Mouse (Mus musculus) MEL-GATA-1-ER (cell line): ENCODE measurements around the gene Dicer1.

Experiments
- DNase-seq: peaks from one replicate; pipeline ENCODE4 v3.0.0-alpha.2; 2012; ENCODE audit warnings: low read depth; ENCODE audit errors: extremely low read depth

Dicer1 gene

GRCm38 (mm10) chr12:104678462-104678861, 73.3 kb downstream of the Dicer1 start:
- DNase-seq: no peak

DNA sequence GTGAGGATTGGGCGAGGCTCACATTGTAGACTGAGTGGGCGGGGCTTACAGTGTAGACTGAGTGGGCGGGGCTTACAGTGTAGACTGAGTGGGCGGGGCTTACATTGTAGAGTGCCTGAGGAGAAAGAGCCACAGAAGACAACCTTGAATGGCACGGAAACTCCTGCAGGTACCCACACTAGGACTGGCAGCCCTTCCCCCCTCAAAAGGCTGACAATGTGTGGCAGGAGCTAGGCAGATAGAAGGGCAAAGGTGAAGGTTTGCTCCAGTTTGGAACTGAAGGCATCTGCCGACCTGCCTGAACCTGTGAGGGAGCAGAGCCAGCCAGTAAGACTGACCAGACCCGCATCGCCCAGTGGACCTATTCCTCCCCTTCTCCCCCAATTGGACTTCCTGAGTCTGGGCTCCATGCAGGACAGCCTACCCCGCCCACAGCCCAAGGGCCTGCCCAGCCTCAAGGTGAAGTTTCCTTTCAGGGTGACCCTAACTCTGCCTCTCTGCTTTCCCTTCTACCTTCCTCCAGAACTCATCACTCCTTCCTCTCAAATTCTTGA, 74.3 kb downstream of the Dicer1 start:
- DNase-seq: no peak

- DNase-seq: no peak
These were observed 75.0 kb downstream of the Dicer1 start for GRCm38 (mm10) chr12:104676535-104677370.

GRCm38 (mm10) chr12:104672976-104673375, 78.8 kb downstream of the Dicer1 start:
- DNase-seq: no peak

- no peak for DNase-seq
These were observed 79.3 kb downstream of the Dicer1 start for GRCm38 (mm10) chr12:104672406-104672805.

DNA sequence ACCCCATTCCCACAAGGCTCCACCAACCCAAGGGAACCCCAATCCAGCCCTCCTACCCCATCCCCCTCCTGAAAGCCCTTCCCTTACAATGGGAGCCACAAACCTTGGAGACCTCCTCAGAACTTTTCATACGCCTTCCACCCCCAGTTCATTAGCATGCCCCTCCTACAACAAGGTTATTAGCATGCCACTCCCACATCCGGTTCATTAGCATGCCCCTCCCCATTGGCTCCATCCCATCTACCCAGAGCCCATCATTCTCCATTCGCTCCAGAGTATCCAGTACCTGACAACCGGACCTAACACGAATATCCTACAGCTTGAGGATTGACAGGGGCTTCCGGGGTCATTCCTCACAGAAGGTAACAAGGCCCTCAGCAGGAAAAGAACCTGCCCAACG, 83.9 kb downstream of the Dicer1 start:
- no peak for DNase-seq

DNA sequence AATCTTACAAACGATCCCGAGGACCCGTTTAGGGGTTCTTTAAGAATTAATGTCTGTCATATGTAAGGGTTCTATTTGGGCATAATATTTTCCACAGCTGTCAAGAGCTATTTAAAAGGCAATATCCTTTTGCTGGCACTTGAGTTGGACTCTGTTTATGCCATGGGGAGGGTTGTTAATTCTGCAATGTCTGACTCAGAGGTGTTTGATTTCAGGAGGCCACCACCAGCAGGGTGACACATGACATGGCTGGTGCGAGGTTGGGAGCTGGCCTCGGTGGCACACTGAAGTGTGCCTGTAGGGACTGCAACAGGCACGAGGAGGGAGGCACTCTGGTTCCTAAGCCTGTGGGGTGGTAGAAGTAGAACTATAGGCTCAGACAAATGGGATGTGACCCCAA, 85.8 kb downstream of the Dicer1 start:
- DNase-seq: no peak

DNA sequence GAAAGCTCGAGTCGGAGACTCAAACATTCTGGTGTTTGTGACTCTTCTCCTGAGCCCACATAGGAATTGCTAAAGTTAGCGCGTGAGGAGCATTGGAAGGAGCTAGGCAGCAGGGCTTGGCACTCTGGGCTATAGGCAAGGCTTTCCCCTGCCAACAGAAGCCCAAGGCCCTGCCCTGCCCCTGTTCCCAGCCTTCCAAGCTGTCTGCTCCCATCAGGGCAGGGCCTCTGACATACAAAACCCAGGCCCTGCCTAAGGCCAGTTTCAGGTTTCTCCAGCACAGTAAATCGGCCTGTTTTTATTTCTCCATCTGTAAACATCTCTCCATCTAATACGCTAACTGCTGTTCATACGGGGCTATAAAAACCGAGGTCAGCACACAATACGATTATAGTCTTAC, 86.2 kb downstream of the Dicer1 start:
- no peak for DNase-seq

GRCm38 (mm10) chr12:104656146-104656545, 95.6 kb downstream of the Dicer1 start:
- no peak for DNase-seq

DNA sequence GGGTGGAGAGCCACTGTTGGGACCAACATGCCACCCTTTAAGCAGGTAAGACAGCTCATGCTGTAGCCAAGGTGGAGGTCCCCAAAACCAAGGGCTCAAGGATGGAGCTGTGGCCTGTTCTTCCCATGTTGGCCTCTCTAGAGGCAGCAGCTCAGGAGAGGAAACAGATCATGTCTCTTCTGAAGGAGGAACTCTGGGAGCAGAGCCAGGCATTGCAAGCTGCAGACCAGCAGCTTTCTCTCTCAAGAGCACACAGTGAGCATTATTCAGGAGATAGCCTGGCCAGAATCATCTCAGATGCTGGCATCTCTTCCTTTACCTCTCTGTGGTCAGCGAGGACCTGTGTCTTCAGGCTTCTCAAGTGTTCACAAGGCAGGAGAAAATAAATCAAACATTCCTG, 96.7 kb downstream of the Dicer1 start:
- no peak for DNase-seq

DNA sequence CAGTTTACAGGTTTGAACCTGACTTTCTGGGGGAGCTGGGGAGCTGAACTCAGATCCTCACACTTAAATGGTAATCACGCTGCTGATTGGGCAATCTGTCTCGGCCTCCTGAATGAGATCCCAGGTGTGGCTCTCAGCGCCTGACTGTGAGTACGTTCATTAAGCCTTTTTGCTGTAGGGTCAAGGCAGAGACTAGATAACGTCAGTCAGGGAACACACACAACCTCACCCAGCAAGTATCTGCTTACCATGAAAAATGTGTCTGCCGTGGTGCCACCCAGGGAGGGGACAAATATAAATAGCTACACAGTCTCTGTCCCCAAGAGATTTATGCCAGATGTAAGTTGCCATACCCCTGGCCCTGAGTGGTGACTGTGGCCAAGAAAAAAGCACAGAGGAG, 99.7 kb downstream of the Dicer1 start:
- DNase-seq: no peak

- DNase-seq: no peak
These were observed 100.5 kb downstream of the Dicer1 start for GRCm38 (mm10) chr12:104651269-104651668.

GRCm38 (mm10) chr12:104650510-104651260, 101.1 kb downstream of the Dicer1 start:
- no peak for DNase-seq

- DNase-seq: no peak
These were observed 103.4 kb downstream of the Dicer1 start for GRCm38 (mm10) chr12:104648366-104648765.

GRCm38 (mm10) chr12:104642337-104642736, 109.4 kb downstream of the Dicer1 start:
- no peak for DNase-seq

- DNase-seq: no peak
These were observed 110.8 kb downstream of the Dicer1 start for GRCm38 (mm10) chr12:104640934-104641333.

- DNase-seq: no peak
These were observed 113.6 kb downstream of the Dicer1 start for GRCm38 (mm10) chr12:104638156-104638555.
